Mouse (Mus musculus) hindbrain, embryonic 13.5 days (tissue): Measurements from ENCODE around the gene Tmem151a. TPM values are rescaled to one million over a fixed set of nuclear protein-coding genes. Genes with fewer than 3 reads are reported as not detected.
A peak's percentile ranks its signal among the peaks of the same experiment; 100 is the strongest.

Experiments
- ATAC-seq: fragments of 200-750 bp; cut with Nextera tagmentation; 2 replicates; pipeline ENCODE4 v1.8.0; 2017; ENCODE audit warnings: moderate TSS enrichment; ENCODE audit not compliant: low FRiP score
- H3K27ac ChIP-seq: fragments of 300-500 bp; sonication (generic); 2 replicates; pipeline ENCODE4 v1.5.1; 2015; ENCODE audit warnings: inconsistent platforms, mild to moderate bottlenecking, moderate library complexity
- H3K27me3 ChIP-seq: fragments of 300-500 bp; sonication (generic); 2 replicates; pipeline ENCODE4 v1.6.1; 2015; ENCODE audit warnings: mild to moderate bottlenecking, inconsistent platforms
- H3K36me3 ChIP-seq: fragments of 300-500 bp; sonication (generic); 2 replicates; pipeline ENCODE4 v1.6.1; 2015; ENCODE audit warnings: mild to moderate bottlenecking, inconsistent platforms
- H3K4me1 ChIP-seq: fragments of 300-500 bp; sonication (generic); replicated peaks from 2 replicates; pipeline ENCODE4 v1.6.1; 2015; ENCODE audit warnings: inconsistent platforms
- H3K4me2 ChIP-seq: fragments of 300-500 bp; sonication (generic); 2 replicates; pipeline ENCODE4 v1.6.1; 2015; ENCODE audit warnings: inconsistent platforms, mild to moderate bottlenecking, moderate library complexity
- H3K4me3 ChIP-seq: fragments of 300-500 bp; sonication (generic); 2 replicates; pipeline ENCODE4 v1.5.1; 2015; ENCODE audit warnings: mild to moderate bottlenecking, inconsistent platforms
- H3K9ac ChIP-seq: fragments of 300-500 bp; sonication (generic); 2 replicates; pipeline ENCODE4 v1.6.1; 2015; ENCODE audit warnings: mild to moderate bottlenecking, inconsistent platforms
- H3K9me3 ChIP-seq: fragments of 300-500 bp; sonication (generic); 2 replicates; pipeline ENCODE4 v1.6.1; 2016; ENCODE audit warnings: inconsistent platforms
- WGBS: fragments of 180-500 bp; shearing (Covaris S2); methylation state at CpG from one replicate; pipeline ENCODE4 v1.1.7; 2015; 5-methylcytosine and 5-hydroxymethylcytosine counted together
- polyA plus RNA-seq: library from polyadenylated mRNA; unstranded; fragments of >200 nt; fragmentation: Nextera tagmentation; extraction: Ambion mirVana; gene quantifications from 2 replicates; pipeline ENCODE4 v1.2.1, GENCODE M21; 2015

Tmem151a gene
- 6.2 and 8.4 TPM in 2 replicates for polyA plus RNA-seq

GRCm38 (mm10) chr19:5085145-5085863 lies at the start of gene Tmem151a:
Gene Tmem151a (minus strand): TSS chr19:5085531.
- Histone ChIP-seq H3K4me3 (peak within 1 kb of the TSS; percentile 55), H3K9ac (peak within 1 kb of the TSS; percentile 75), H3K4me1 (peaks cover 33% of the 10 kb centered on the region), H3K4me2 (peak within 1 kb of the TSS; percentile 79), H3K27me3 (peaks cover 62% of the 10 kb centered on the region), H3K27ac (no peak within 1 kb of the TSS), H3K9me3 (no peaks in the 10 kb centered on the region), H3K36me3 (peaks cover 7% of the 10 kb centered on the region)
- WGBS = under 1% methylated on average over 57 of the region's 69 CpGs
- ATAC-seq = no peak

- no peak overlapping the region for H3K27ac ChIP-seq
- peaks cover 34% of the 10 kb centered on the region for H3K36me3 ChIP-seq
- 0 out of 2 replicates have a peak, but pooled peaks cover 3% of the 10 kb centered on the region for H3K27me3 ChIP-seq
- no peak overlapping the region for H3K4me2 ChIP-seq
- no peak for ATAC-seq
- no peaks in the 10 kb centered on the region for H3K9me3 ChIP-seq
- no peaks in the 10 kb centered on the region for H3K4me1 ChIP-seq
- no peak overlapping the region for H3K9ac ChIP-seq
- 81% methylated on average over 4 of the region's 4 CpGs for WGBS
- H3K4me3 ChIP-seq = no peak overlapping the region
These were observed 45.9 kb upstream of the Tmem151a start for GRCm38 (mm10) chr19:5131237-5131636.

- WGBS = 39% methylated on average over 1 of the region's 1 CpGs
- H3K27ac ChIP-seq = no peak overlapping the region
- ATAC-seq = no peak
- H3K4me1 ChIP-seq = no peaks in the 10 kb centered on the region
- H3K9me3 ChIP-seq = no peaks in the 10 kb centered on the region
- H3K4me3 ChIP-seq = no peak overlapping the region
- no peak overlapping the region for H3K4me2 ChIP-seq
- H3K36me3 ChIP-seq = peaks cover 21% of the 10 kb centered on the region
- H3K27me3 ChIP-seq = 0 out of 2 replicates have a peak, but pooled peaks cover 3% of the 10 kb centered on the region
- H3K9ac ChIP-seq = no peak overlapping the region
These were observed 44.4 kb upstream of the Tmem151a start for GRCm38 (mm10) chr19:5129770-5130169.

GRCm38 (mm10) chr19:5124055-5124614 lies 38.8 kb upstream of the Tmem151a start:
- no peak for ATAC-seq
- no peak overlapping the region for H3K4me2 ChIP-seq
- 0 out of 2 replicates have a peak, but pooled peaks cover 3% of the 10 kb centered on the region for H3K27me3 ChIP-seq
- WGBS = 66% methylated on average over 7 of the region's 7 CpGs
- no peaks in the 10 kb centered on the region for H3K9me3 ChIP-seq
- H3K27ac ChIP-seq = no peak overlapping the region; the same call in 1 of the 2 replicates
- H3K9ac ChIP-seq = no peak overlapping the region
- H3K36me3 ChIP-seq = no peaks in the 10 kb centered on the region
- peaks cover 2% of the 10 kb centered on the region for H3K4me1 ChIP-seq
- H3K4me3 ChIP-seq = no peak overlapping the region

GRCm38 (mm10) chr19:5123241-5123640 lies 37.9 kb upstream of the Tmem151a start:
- Histone ChIP-seq H3K4me2 (no peak overlapping the region), H3K27ac (no peak overlapping the region), H3K27me3 (no peaks in the 10 kb centered on the region), H3K9ac (no peak overlapping the region), H3K9me3 (no peaks in the 10 kb centered on the region), H3K36me3 (no peaks in the 10 kb centered on the region), H3K4me1 (peaks cover 9% of the 10 kb centered on the region), H3K4me3 (no peak overlapping the region)
- no peak for ATAC-seq
- 82% methylated on average over 3 of the region's 3 CpGs for WGBS

GRCm38 (mm10) chr19:5122492-5122891 lies 37.2 kb upstream of the Tmem151a start:
- no peak overlapping the region for H3K27ac ChIP-seq
- no peaks in the 10 kb centered on the region for H3K9me3 ChIP-seq
- no peak for ATAC-seq
- H3K4me1 ChIP-seq = peaks cover 9% of the 10 kb centered on the region
- no peaks in the 10 kb centered on the region for H3K27me3 ChIP-seq
- H3K36me3 ChIP-seq = no peaks in the 10 kb centered on the region
- WGBS = 72% methylated on average over 10 of the region's 10 CpGs
- no peak overlapping the region for H3K9ac ChIP-seq
- H3K4me2 ChIP-seq = no peak overlapping the region
- H3K4me3 ChIP-seq = no peak overlapping the region

- peak within 1 kb of the TSS; percentile 94 for H3K9ac ChIP-seq
- peak within 1 kb of the TSS; percentile 94 for H3K27ac ChIP-seq
- H3K9me3 ChIP-seq = no peaks in the 10 kb centered on the region
- H3K36me3 ChIP-seq = peaks cover 17% of the 10 kb centered on the region
- H3K4me3 ChIP-seq = peak within 1 kb of the TSS; percentile 90
- H3K27me3 ChIP-seq = no peaks in the 10 kb centered on the region
- WGBS = 1% methylated on average over 18 of the region's 18 CpGs
- peak; percentile 50 for ATAC-seq
- peaks cover 26% of the 10 kb centered on the region for H3K4me1 ChIP-seq
- peak within 1 kb of the TSS; percentile 93 for H3K4me2 ChIP-seq
These were observed 33.0 kb upstream of the Tmem151a start, which contains the start of gene Klc2 for GRCm38 (mm10) chr19:5118384-5118698. Gene Klc2 (minus strand): TSS chr19:5118560.

- H3K4me3 ChIP-seq = peak overlapping the region; percentile 90
- H3K27ac ChIP-seq = peak overlapping the region; percentile 94
- peaks cover 26% of the 10 kb centered on the region for H3K4me1 ChIP-seq
- H3K36me3 ChIP-seq = peaks cover 23% of the 10 kb centered on the region
- H3K27me3 ChIP-seq = no peaks in the 10 kb centered on the region
- under 1% methylated on average over 72 of the region's 83 CpGs for WGBS
- peak overlapping the region; percentile 93 for H3K4me2 ChIP-seq
- peak; percentile 91 for ATAC-seq
- no peaks in the 10 kb centered on the region for H3K9me3 ChIP-seq
- H3K9ac ChIP-seq = peak overlapping the region; percentile 94
These were observed 32.4 kb upstream of the Tmem151a start for GRCm38 (mm10) chr19:5117494-5118383.

- WGBS = 82% methylated on average over 7 of the region's 7 CpGs
- H3K4me1 ChIP-seq = peaks cover 20% of the 10 kb centered on the region
- H3K4me3 ChIP-seq = no peak overlapping the region
- no peaks in the 10 kb centered on the region for H3K9me3 ChIP-seq
- peak overlapping the region; percentile 35; the same call in 1 of the 2 replicates for H3K9ac ChIP-seq
- no peaks in the 10 kb centered on the region for H3K27me3 ChIP-seq
- no peak overlapping the region for H3K4me2 ChIP-seq
- H3K27ac ChIP-seq = peak overlapping the region; percentile 40
- H3K36me3 ChIP-seq = peaks cover 63% of the 10 kb centered on the region
- no peak for ATAC-seq
These were observed 28.5 kb upstream of the Tmem151a start for GRCm38 (mm10) chr19:5113783-5114182.

GRCm38 (mm10) chr19:5109659-5110453 lies 24.5 kb upstream of the Tmem151a start:
- peaks cover 74% of the 10 kb centered on the region for H3K36me3 ChIP-seq
- WGBS = 74% methylated on average over 19 of the region's 19 CpGs
- ATAC-seq = no peak

GRCm38 (mm10) chr19:5108702-5109101 lies 23.4 kb upstream of the Tmem151a start:
- Histone ChIP-seq H3K27ac (0 out of 2 replicates have a peak overlapping the region, but pooled peaks have one; percentile 13), H3K9me3 (no peaks in the 10 kb centered on the region), H3K9ac (no peak overlapping the region), H3K27me3 (no peaks in the 10 kb centered on the region), H3K36me3 (peaks cover 75% of the 10 kb centered on the region), H3K4me2 (no peak overlapping the region), H3K4me3 (no peak overlapping the region), H3K4me1 (peaks cover 22% of the 10 kb centered on the region)
- 70% methylated on average over 4 of the region's 4 CpGs for WGBS
- ATAC-seq = no peak

More at GRCm38 (mm10) chr19:5109659-5110453, 24.5 kb upstream of the Tmem151a start:
- Histone ChIP-seq H3K27me3 (no peaks in the 10 kb centered on the region), H3K27ac (peak overlapping the region; percentile 18; the same call in 1 of the 2 replicates), H3K9ac (no peak overlapping the region; the same call in 1 of the 2 replicates), H3K4me1 (peaks cover 21% of the 10 kb centered on the region), H3K4me3 (no peak overlapping the region), H3K4me2 (no peak overlapping the region), H3K9me3 (no peaks in the 10 kb centered on the region)
